Mouse (Mus musculus): ENCODE measurements at regions not wholly inside any gene's neighbourhood (a gene's known extent, or its start where the extent isn't known, plus 50 kb on each side); places are given as distances from the start of the nearest gene placed in this dataset.

- in situ Hi-C loops (cut with MboI, MseI), result no loop called here
Observed at GRCm38 (mm10) chr3:52517808-52518207, 249.7 kb downstream of the Foxo1 start.

GRCm38 (mm10) chr3:52516691-52517090 is 248.6 kb downstream of the Foxo1 start:
- in situ Hi-C loops (cut with MboI, MseI), result no loop called here

GRCm38 (mm10) chr3:52512761-52513160 is 244.6 kb downstream of the Foxo1 start:
- in situ Hi-C loops (cut with MboI, MseI), result no loop called here

- in situ Hi-C loops (cut with MboI, MseI), result no loop called here
Observed at GRCm38 (mm10) chr3:52511549-52511948, 243.4 kb downstream of the Foxo1 start.

- in situ Hi-C loops (cut with MboI, MseI), result no loop called here
Observed at GRCm38 (mm10) chr3:52510831-52511230, 242.7 kb downstream of the Foxo1 start.

- in situ Hi-C loops (cut with MboI, MseI), result no loop called here
Observed at GRCm38 (mm10) chr3:52510088-52510765, 242.1 kb downstream of the Foxo1 start.

- in situ Hi-C loops (cut with MboI, MseI), result no loop called here
Observed at GRCm38 (mm10) chr3:52503925-52504324, 235.8 kb downstream of the Foxo1 start.

- in situ Hi-C loops (cut with MboI, MseI), result no loop called here
Observed at GRCm38 (mm10) chr3:52502223-52502622, 234.1 kb downstream of the Foxo1 start.

GRCm38 (mm10) chr3:52501614-52502013 is 233.5 kb downstream of the Foxo1 start:
- in situ Hi-C loops (cut with MboI, MseI), result no loop called here

GRCm38 (mm10) chr3:52500026-52500425 is 231.9 kb downstream of the Foxo1 start:
- in situ Hi-C loops (cut with MboI, MseI), result no loop called here

GRCm38 (mm10) chr3:52499581-52499980 is 231.4 kb downstream of the Foxo1 start:
- in situ Hi-C loops (cut with MboI, MseI), result no loop called here

GRCm38 (mm10) chr3:52498506-52499228 is 230.5 kb downstream of the Foxo1 start:
- in situ Hi-C loops (cut with MboI, MseI), result no loop called here

GRCm38 (mm10) chr3:52496965-52497364 is 228.8 kb downstream of the Foxo1 start:
- in situ Hi-C loops (cut with MboI, MseI), result no loop called here

- in situ Hi-C loops (cut with MboI, MseI), result no loop called here
Observed at GRCm38 (mm10) chr3:52495401-52495800, 227.3 kb downstream of the Foxo1 start.

- in situ Hi-C loops (cut with MboI, MseI), result no loop called here
Observed at GRCm38 (mm10) chr3:52494924-52495323, 226.8 kb downstream of the Foxo1 start.

GRCm38 (mm10) chr3:52479186-52479585 is 211.1 kb downstream of the Foxo1 start:
- in situ Hi-C loops (cut with MboI, MseI), result no loop called here

- in situ Hi-C loops (cut with MboI, MseI), result loop anchor here (5.0 kb wide), 1 partner anchor 213 kb away; no protein-coding TSS in a partner anchor
Observed at GRCm38 (mm10) chr3:52469900-52470299, 201.8 kb downstream of the Foxo1 start.

- in situ Hi-C loops (cut with MboI, MseI), result loop anchor here (5.0 kb wide), 1 partner anchor 212 kb away; no protein-coding TSS in a partner anchor
Observed at GRCm38 (mm10) chr3:52469397-52469796, 201.3 kb downstream of the Foxo1 start.

GRCm38 (mm10) chr3:52468326-52468725 is 200.2 kb downstream of the Foxo1 start:
- in situ Hi-C loops (cut with MboI, MseI), result loop anchor here (5.0 kb wide), 1 partner anchor 211 kb away; no protein-coding TSS in a partner anchor

- in situ Hi-C loops (cut with MboI, MseI), result loop anchor here (5.0 kb wide), 1 partner anchor 211 kb away; no protein-coding TSS in a partner anchor
Observed at GRCm38 (mm10) chr3:52467876-52468275, 199.7 kb downstream of the Foxo1 start.

GRCm38 (mm10) chr3:52466984-52467565 is 198.9 kb downstream of the Foxo1 start:
- in situ Hi-C loops (cut with MboI, MseI), result loop anchor here (5.0 kb wide), 1 partner anchor 210 kb away; no protein-coding TSS in a partner anchor

GRCm38 (mm10) chr3:52466571-52466970 is 198.4 kb downstream of the Foxo1 start:
- in situ Hi-C loops (cut with MboI, MseI), result loop anchor here (5.0 kb wide), 1 partner anchor 209 kb away; no protein-coding TSS in a partner anchor
